Mouse (Mus musculus) brain, embryonic 14.5 days (tissue): ENCODE results near the gene Kctd7.

ENCODE experiments used
- CTCF ChIP-seq: fragments of 200-500 bp; IDR thresholded peaks from 2 replicates; pipeline ENCODE4 v1.5.1; 2012; ENCODE audit warnings: inconsistent platforms, mild to moderate bottlenecking, moderate library complexity, borderline replicate concordance; ENCODE audit not compliant: insufficient read depth, insufficient read length; ENCODE audit errors: extremely low read depth
- POLR2A ChIP-seq: fragments of 200-500 bp; IDR thresholded peaks from 2 replicates; pipeline ENCODE4 v1.6.1; 2012; ENCODE audit warnings: mild to moderate bottlenecking, inconsistent platforms, borderline replicate concordance; ENCODE audit not compliant: poor library complexity, insufficient read depth, insufficient read length, severe bottlenecking; ENCODE audit errors: extremely low read depth

DNA sequence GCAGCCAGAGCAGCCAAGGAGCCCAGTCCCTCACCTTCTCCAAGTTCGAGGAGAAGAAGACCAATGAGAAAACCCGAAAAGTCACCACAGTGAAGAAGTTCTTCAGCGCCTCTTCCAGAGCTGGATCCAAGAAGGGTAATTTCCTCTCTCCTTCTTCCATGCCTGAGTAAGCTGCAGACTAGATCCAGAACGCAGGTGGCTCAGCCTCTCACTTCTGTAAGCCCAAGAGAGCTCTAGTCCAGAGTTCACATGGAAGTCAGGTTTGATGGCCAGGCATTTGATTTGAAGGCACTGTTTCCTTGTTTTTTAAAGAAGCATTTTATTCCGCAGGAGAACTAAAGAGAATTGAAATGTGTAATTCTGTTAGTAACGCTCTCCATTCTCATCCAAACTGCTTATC, 46.2 kb downstream of the Kctd7 start:
- no peak for TF ChIP-seq CTCF
- no peak for TF ChIP-seq POLR2A
